9 mouse cellular contexts compared by ENCODE assay signal in the genomic region with DNA sequence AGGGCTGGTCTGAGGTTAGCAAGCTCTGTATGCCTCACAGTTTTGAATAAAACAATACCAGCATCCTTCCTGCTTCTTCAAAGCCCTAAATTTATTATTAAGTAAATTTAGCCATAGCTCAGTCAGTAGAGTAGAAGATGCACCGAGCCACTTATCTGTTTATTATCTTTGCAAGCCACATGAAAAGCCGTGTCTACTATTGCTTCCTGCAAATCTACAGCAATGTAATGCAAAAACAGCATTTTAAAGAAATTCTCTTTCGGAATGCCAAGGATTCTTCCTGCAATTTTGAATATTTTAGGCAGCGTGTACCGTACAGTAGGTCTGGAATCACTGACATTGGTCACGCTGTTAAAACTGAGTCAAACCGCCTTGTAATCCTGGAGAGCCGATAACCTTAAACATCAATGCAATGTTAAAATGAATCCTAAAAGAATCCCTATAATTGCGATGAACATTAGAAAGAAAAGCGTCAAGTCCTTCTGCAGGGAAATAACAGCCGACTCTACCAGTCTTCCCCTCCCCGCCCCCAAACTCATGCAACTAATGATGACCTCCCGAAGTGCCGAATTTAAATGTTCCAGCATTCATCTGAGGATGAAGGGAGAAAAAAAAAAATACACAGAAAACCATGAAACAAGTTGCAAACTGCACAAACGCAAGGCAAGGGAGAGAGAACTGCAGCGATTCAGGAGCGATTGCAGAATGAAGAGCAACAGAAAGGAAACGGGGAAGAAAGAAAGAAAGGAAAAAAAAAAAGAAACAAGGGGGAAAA. TPM values are rescaled to one million over a fixed set of nuclear protein-coding genes. Genes with fewer than 3 reads are reported as not detected.
A peak's percentile ranks its signal among the peaks of the same experiment; 100 is the strongest.
DNase-seq lines count a peak whose midpoint lies in the region; ATAC-seq and TF ChIP-seq lines count a peak whose summit lies in the region.
"Had no signal": no experiment of that assay in that cellular context is flagged by ENCODE, and none has a peak within 500 bp of the region (broad histone marks: within the 10 kb centered on the region; RNA-seq: fewer than 3 reads in every experiment).

No protein-coding gene starts in this region.

- H3K36me3 ChIP-seq in lung, embryonic 16.5 days (ENCODE audit: control insufficient read depth, insufficient read depth, low read length) = no peaks in the 10 kb centered on the region
- H3K36me3 ChIP-seq in intestine, postnatal 0 days (ENCODE audit: control insufficient read depth, insufficient read depth) = no peaks in the 10 kb centered on the region
- no peaks in the 10 kb centered on the region for H3K36me3 ChIP-seq in stomach, embryonic 14.5 days (ENCODE audit: control insufficient read depth, insufficient read depth, low read length)

- peak overlapping the region; percentile 84 for H3K4me3 ChIP-seq in cerebellum, adult 2 months (replicated peaks; ENCODE audit: insufficient read depth, low read depth, low read length)
- H3K4me3 ChIP-seq in lung, embryonic 16.5 days (ENCODE audit: low read length) = peak overlapping the region; percentile 73
- peak overlapping the region; percentile 51 for H3K4me3 ChIP-seq in intestine, postnatal 0 days (ENCODE audit: low read depth, low read length)
- H3K4me3 ChIP-seq in stomach, embryonic 14.5 days (ENCODE audit: low read depth, low read length) = peak overlapping the region; percentile 68

- DNase-seq in cerebellum, adult 2 months = peak in 1 of 2 experiments; percentile 10
- no peak for DNase-seq in cerebellum, adult 11-12 months
- no peak for DNase-seq in lung, postnatal 14 days
- DNase-seq in ovary, postnatal 14 days (ENCODE audit: low spot score) = no peak
- no peak for DNase-seq in right cerebral cortex, postnatal 4 days

- H3K9me3 ChIP-seq in lung, embryonic 16.5 days (ENCODE audit: control insufficient read depth, low read length) = no peaks in the 10 kb centered on the region
- H3K9me3 ChIP-seq in intestine, postnatal 0 days (ENCODE audit: control insufficient read depth) = no peaks in the 10 kb centered on the region
- no peaks in the 10 kb centered on the region for H3K9me3 ChIP-seq in stomach, embryonic 14.5 days (ENCODE audit: control insufficient read depth, low read depth, low read length)

- H3K4me2 ChIP-seq in lung, embryonic 16.5 days (ENCODE audit: low read depth, low read length) = peak overlapping the region; percentile 90
- peak overlapping the region; percentile 89 for H3K4me2 ChIP-seq in intestine, postnatal 0 days (replicated peaks; ENCODE audit: low read depth)
- peak overlapping the region; percentile 79 for H3K4me2 ChIP-seq in stomach, embryonic 14.5 days (replicated peaks; ENCODE audit: low read depth, low read length)

- peak overlapping the region; percentile 72 for H3K9ac ChIP-seq in lung, embryonic 16.5 days (ENCODE audit: low read length)
- no peak overlapping the region for H3K9ac ChIP-seq in intestine, postnatal 0 days (ENCODE audit: low read depth, low read length)
- H3K9ac ChIP-seq in stomach, embryonic 14.5 days (replicated peaks; ENCODE audit: low read depth, low read length) = peak overlapping the region; percentile 58; the same call in 1 of the 2 replicates

- no peak for ATAC-seq in lung, embryonic 16.5 days (ENCODE audit: low read depth)
- ATAC-seq in intestine, postnatal 0 days = no peak
- ATAC-seq in stomach, embryonic 14.5 days (ENCODE audit: insufficient number of reproducible peaks, insufficient read depth, low FRiP score, low read depth) = no peak

- TF ChIP-seq CTCF in cerebellum, adult 2 months (IDR thresholded peaks at IDR 0.05; ENCODE audit: borderline replicate concordance, insufficient read depth, low read depth, low read length) = no peak
- no peak for TF ChIP-seq CTCF in intestine, postnatal 0 days (IDR thresholded peaks at IDR 0.05; ENCODE audit: low read depth)

- H3K4me1 ChIP-seq in cerebellum, adult 2 months (ENCODE audit: control insufficient read depth, insufficient read depth, low read length) = peaks cover 3% of the 10 kb centered on the region; the same call in 1 of the 2 replicates
- peaks cover 6% of the 10 kb centered on the region for H3K4me1 ChIP-seq in lung, embryonic 16.5 days (replicated peaks; ENCODE audit: control insufficient read depth, insufficient read depth, low read length)
- H3K4me1 ChIP-seq in intestine, postnatal 0 days (replicated peaks; ENCODE audit: control insufficient read depth, insufficient read depth, low read length) = no peaks in the 10 kb centered on the region
- H3K4me1 ChIP-seq in stomach, embryonic 14.5 days (ENCODE audit: control insufficient read depth, insufficient read depth, low read length) = 0 out of 2 replicates have a peak, but pooled peaks cover 4% of the 10 kb centered on the region

- no peaks in the 10 kb centered on the region for H3K27me3 ChIP-seq in cerebellum, adult 2 months (ENCODE audit: control insufficient read depth, insufficient read depth, low read length)
- H3K27me3 ChIP-seq in lung, embryonic 16.5 days (ENCODE audit: control insufficient read depth, insufficient read depth, low read depth, low read length) = peaks cover 9% of the 10 kb centered on the region
- H3K27me3 ChIP-seq in intestine, postnatal 0 days (replicated peaks; ENCODE audit: control insufficient read depth, insufficient read depth, low read length) = no peaks in the 10 kb centered on the region; the same call in 1 of the 2 replicates
- no peaks in the 10 kb centered on the region for H3K27me3 ChIP-seq in stomach, embryonic 14.5 days (ENCODE audit: control insufficient read depth, insufficient read depth, low read length)

- TF ChIP-seq POLR2A in cerebellum, adult 2 months (IDR thresholded peaks at IDR 0.05; ENCODE audit: borderline replicate concordance, insufficient read depth, low read length) = no peak

- no peak overlapping the region for H3K27ac ChIP-seq in cerebellum, adult 2 months (ENCODE audit: insufficient read depth, low read length)
- no peak overlapping the region for H3K27ac ChIP-seq in lung, embryonic 16.5 days (ENCODE audit: low read length)
- no peak overlapping the region for H3K27ac ChIP-seq in intestine, postnatal 0 days (ENCODE audit: low read depth, low read length)
- peak overlapping the region; percentile 85; the same call in 1 of the 2 replicates for H3K27ac ChIP-seq in stomach, embryonic 14.5 days (ENCODE audit: low read length)

- WGBS in cerebellum, adult 2 months = 9% methylated on average over 18 of the region's 18 CpGs
- WGBS in lung, embryonic 16.5 days = 7% methylated on average over 18 of the region's 18 CpGs
- WGBS in intestine, postnatal 0 days = 10% methylated on average over 18 of the region's 18 CpGs
- 7% methylated on average over 18 of the region's 18 CpGs for WGBS in stomach, embryonic 14.5 days

RNA-seq across cellular contexts. Expression of gene Tenm2, which starts 0.6 kb away (rescaled TPM):
- 8.4 and 9.1 TPM in 2 replicates for polyA plus RNA-seq in cerebellum, adult 2 months (2012; rRNA removed)
- 0.24 and 0.25 TPM in 2 replicates for polyA plus RNA-seq in lung, embryonic 16.5 days (2015; fragmentation: Nextera tagmentation; extraction: Ambion mirVana)
- 0.12 and 0.26 TPM in 2 replicates for polyA plus RNA-seq in intestine, postnatal 0 days (2015; fragmentation: Nextera tagmentation; extraction: Ambion mirVana)
- 2.6 and 2.8 TPM in 2 replicates for polyA plus RNA-seq in stomach, embryonic 14.5 days (2014; fragmentation: Nextera tagmentation; extraction: Ambion mirVana)
- polyA plus RNA-seq: liver, adult 2 months had no signal
